Mouse (Mus musculus) ES-E14 (cell line): ENCODE data around the gene Proser3.
"Not testable (repeated sequence)": the region's sequence is repeated elsewhere in the genome, so short reads cannot be mapped to it uniquely, and the experiment has no call there.

Source experiments
- HCFC1 ChIP-seq: IDR thresholded peaks from 2 replicates; pipeline ENCODE4 v1.6.1; 2012; ENCODE audit warnings: low read length, inconsistent platforms, borderline replicate concordance; ENCODE audit not compliant: insufficient read depth
- ZNF384 ChIP-seq: IDR thresholded peaks from 2 replicates; pipeline ENCODE4 v1.6.1; 2012; ENCODE audit warnings: low read depth, low read length, inconsistent platforms

GRCm38 (mm10) chr7:30501159-30501558 lies 50.9 kb downstream of the Proser3 start:
- TF ChIP-seq HCFC1, ZNF384: not testable (repeated sequence)
